Comparison of ENCODE assay signal across 22 mouse cellular contexts in the genomic region with DNA sequence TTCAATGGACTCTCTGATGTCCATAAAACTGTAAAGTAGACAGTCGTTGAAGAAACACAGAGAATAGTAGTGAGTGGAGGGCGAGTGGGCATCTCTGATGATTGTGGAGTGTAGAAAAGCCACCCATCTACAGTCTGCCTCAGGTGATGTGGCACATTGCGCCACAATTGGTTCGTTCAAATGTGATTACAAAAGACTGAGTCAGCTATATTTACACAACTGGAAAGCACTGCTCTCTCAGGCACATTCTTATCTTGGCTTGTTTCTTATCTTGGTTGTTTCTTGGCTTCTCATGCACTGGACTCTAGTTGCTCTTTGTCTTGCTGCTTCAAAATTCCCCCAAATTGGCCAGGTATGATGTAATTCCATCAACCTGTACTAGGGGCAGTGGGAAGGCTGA. TPM values are rescaled to one million over a fixed set of nuclear protein-coding genes. Genes with fewer than 3 reads are reported as not detected.
DNase-seq lines count a peak whose midpoint lies in the region; ATAC-seq and TF ChIP-seq lines count a peak whose summit lies in the region.
"Had no signal": no experiment of that assay in that cellular context is flagged by ENCODE, and none has a peak within 500 bp of the region (broad histone marks: within the 10 kb centered on the region; RNA-seq: fewer than 3 reads in every experiment).

No protein-coding gene starts in this region.

- H3K9me3 ChIP-seq in intestine, embryonic 15.5 days, result no peaks in the 10 kb centered on the region
- H3K9me3 ChIP-seq: forebrain, embryonic 15.5 days; liver, embryonic 15.5 days; neural tube, embryonic 13.5 days had no signal

- peak overlapping the region; percentile 10; the same call in 1 of the 2 replicates for H3K27ac ChIP-seq in spleen, adult 2 months (ENCODE audit: insufficient read depth, low read length)
- H3K27ac ChIP-seq in intestine, embryonic 15.5 days, result no peak overlapping the region
- H3K27ac ChIP-seq: forebrain, embryonic 15.5 days; liver, embryonic 15.5 days; neural tube, embryonic 13.5 days had no signal

- ATAC-seq in intestine, embryonic 15.5 days, result peak; percentile 36
- peak; percentile 11; the same call in 1 of the 2 replicates for ATAC-seq in megakaryocyte, adult 5-6 weeks (ENCODE audit: poor library complexity, severe bottlenecking)
- ATAC-seq: forebrain, embryonic 15.5 days had no signal

- intact Hi-C loops in left cerebral cortex, postnatal 10 days (cut with DNase I), result no loop called here

- H3K4me3 ChIP-seq in spleen, adult 2 months (ENCODE audit: extremely low read depth, insufficient read depth, insufficient read length), result no peak overlapping the region
- no peak overlapping the region for H3K4me3 ChIP-seq in intestine, embryonic 15.5 days (replicated peaks)
- H3K4me3 ChIP-seq: erythroblast, embryonic 14.5 days; forebrain, embryonic 15.5 days; liver, embryonic 15.5 days; neural tube, embryonic 13.5 days had no signal

- TF ChIP-seq CTCF in spleen, adult 2 months (IDR thresholded peaks at IDR 0.05; ENCODE audit: extremely low read depth, insufficient read depth, insufficient read length, insufficient replicate concordance), result no peak

- peaks cover 14% of the 10 kb centered on the region for H3K4me1 ChIP-seq in spleen, adult 2 months (ENCODE audit: control insufficient read depth, insufficient read depth, insufficient read length)
- peaks cover 4% of the 10 kb centered on the region; the same call in 1 of the 2 replicates for H3K4me1 ChIP-seq in intestine, embryonic 15.5 days (replicated peaks)

- H3K4me2 ChIP-seq in intestine, embryonic 15.5 days (replicated peaks), result no peak overlapping the region
- H3K4me2 ChIP-seq: forebrain, embryonic 15.5 days; neural tube, embryonic 13.5 days had no signal

- TF ChIP-seq POLR2A in spleen, adult 2 months (IDR thresholded peaks at IDR 0.05; ENCODE audit: low read depth, low read length), result no peak

- H3K9ac ChIP-seq in intestine, embryonic 15.5 days, result no peak overlapping the region
- H3K9ac ChIP-seq: forebrain, embryonic 15.5 days; liver, embryonic 15.5 days; neural tube, embryonic 13.5 days had no signal

- WGBS in spleen, adult 2 months, result 69% methylated on average over 4 of the region's 4 CpGs
- WGBS in intestine, embryonic 15.5 days, result 66% methylated on average over 4 of the region's 4 CpGs

- DNase-seq in spleen, adult 2 months (ENCODE audit: low read depth in 1 of 2, low spot score in 2 of 2), result no peak
- no peak for DNase-seq in spleen, postnatal 4 days (ENCODE audit: low spot score in 2 of 2)
- DNase-seq in cerebellum, postnatal 36 days, result no peak
- DNase-seq in left cerebral cortex, postnatal 10 days (ENCODE audit: extremely low spot score in 1 of 2, low spot score in 2 of 2), result no peak
- no peak for DNase-seq in gastrocnemius, postnatal 25 days
- DNase-seq: adrenal gland, postnatal 14 days; cerebellum, adult 11-12 months; cerebellum, postnatal 25 days; heart, adult 18-20 months; kidney, adult 9 months; kidney, postnatal 4 days; layer of hippocampus, postnatal 36 days; right cerebral cortex, postnatal 14 days had no signal

- no peaks in the 10 kb centered on the region for H3K36me3 ChIP-seq in spleen, adult 2 months (ENCODE audit: control insufficient read depth, insufficient read depth, low read length)
- no peaks in the 10 kb centered on the region for H3K36me3 ChIP-seq in intestine, embryonic 15.5 days
- H3K36me3 ChIP-seq: forebrain, embryonic 15.5 days; liver, embryonic 15.5 days; neural tube, embryonic 13.5 days had no signal

- H3K27me3 ChIP-seq in spleen, adult 2 months (ENCODE audit: control insufficient read depth, insufficient read depth, low read length), result no peaks in the 10 kb centered on the region
- H3K27me3 ChIP-seq in intestine, embryonic 15.5 days (replicated peaks), result no peaks in the 10 kb centered on the region
- H3K27me3 ChIP-seq: forebrain, embryonic 15.5 days; liver, embryonic 15.5 days; neural tube, embryonic 13.5 days had no signal

RNA-seq across cellular contexts. Expression of a gene that starts 9.4 kb away (rescaled TPM):
- polyA plus RNA-seq in spleen, adult 2 months (2012; rRNA removed), result 0.62 and 1.7 TPM in 2 replicates
- 1.2 TPM in 2 replicates for polyA plus RNA-seq in intestine, embryonic 15.5 days (2015; fragmentation: Nextera tagmentation; extraction: Ambion mirVana)
- total RNA-seq in megakaryocyte, adult 5-6 weeks (2015), result 4.5 and 11.2 TPM in 2 replicates
- 2.6 and 3.6 TPM in 2 replicates for total RNA-seq in megakaryocyte, adult 5-6 weeks (2017)
- total RNA-seq in left cerebral cortex, postnatal 10 days (2021), result not detected
- not detected for total RNA-seq in gastrocnemius, postnatal 25 days (2021)
- total RNA-seq: adrenal gland, postnatal 14 days; layer of hippocampus, postnatal 36 days had no signal
- polyA plus RNA-seq: embryonic facial prominence, embryonic 11.5 days; forebrain, embryonic 15.5 days; heart, embryonic 14.5 days; limb, embryonic 11.5 days; neural tube, embryonic 13.5 days had no signal

RNA-seq across cellular contexts. Expression of a gene that starts 9.5 kb away (rescaled TPM):
- 0.23 and 0.53 TPM in 2 replicates for polyA plus RNA-seq in spleen, adult 2 months (2012; rRNA removed)
- polyA plus RNA-seq in intestine, embryonic 15.5 days (2015; fragmentation: Nextera tagmentation; extraction: Ambion mirVana), result not detected in 2 replicates
- 2.7 TPM in 1 of 2 replicates, not detected in the other for total RNA-seq in megakaryocyte, adult 5-6 weeks (2015)
- 3.4 TPM in 1 of 2 replicates, not detected in the other for total RNA-seq in megakaryocyte, adult 5-6 weeks (2017)
- not detected for total RNA-seq in left cerebral cortex, postnatal 10 days (2021)
- not detected for total RNA-seq in gastrocnemius, postnatal 25 days (2021)
- total RNA-seq: adrenal gland, postnatal 14 days; heart, adult 18-20 months; layer of hippocampus, postnatal 36 days had no signal
- polyA plus RNA-seq: embryonic facial prominence, embryonic 11.5 days; erythroblast, embryonic 14.5 days; forebrain, embryonic 15.5 days; heart, embryonic 14.5 days; limb, embryonic 11.5 days; liver, embryonic 15.5 days; neural tube, embryonic 13.5 days had no signal

RNA-seq across cellular contexts. Expression of a gene that starts 46.6 kb away (rescaled TPM):
- 3.0 and 8.5 TPM in 2 replicates for polyA plus RNA-seq in spleen, adult 2 months (2012; rRNA removed)
- 0.30 and 0.34 TPM in 2 replicates for polyA plus RNA-seq in intestine, embryonic 15.5 days (2015; fragmentation: Nextera tagmentation; extraction: Ambion mirVana)
- 4.7 and 10.0 TPM in 2 replicates for total RNA-seq in megakaryocyte, adult 5-6 weeks (2015)
- 6.8 and 8.4 TPM in 2 replicates for total RNA-seq in megakaryocyte, adult 5-6 weeks (2017)
- total RNA-seq in left cerebral cortex, postnatal 10 days (2021), result not detected
- not detected for total RNA-seq in gastrocnemius, postnatal 25 days (2021)
- total RNA-seq: heart, adult 18-20 months; layer of hippocampus, postnatal 36 days had no signal
- polyA plus RNA-seq: embryonic facial prominence, embryonic 11.5 days; erythroblast, embryonic 14.5 days; forebrain, embryonic 15.5 days; heart, embryonic 14.5 days; limb, embryonic 11.5 days had no signal

RNA-seq across cellular contexts. Expression of a gene that starts 51.8 kb away (rescaled TPM):
- 5.0 and 9.6 TPM in 2 replicates for polyA plus RNA-seq in spleen, adult 2 months (2012; rRNA removed)
- 0.19 and 0.21 TPM in 2 replicates for polyA plus RNA-seq in intestine, embryonic 15.5 days (2015; fragmentation: Nextera tagmentation; extraction: Ambion mirVana)
- total RNA-seq in megakaryocyte, adult 5-6 weeks (2015), result 34.3 and 38.5 TPM in 2 replicates
- 58.0 and 59.7 TPM in 2 replicates for total RNA-seq in megakaryocyte, adult 5-6 weeks (2017)
- total RNA-seq in left cerebral cortex, postnatal 10 days (2021), result not detected
- not detected for total RNA-seq in gastrocnemius, postnatal 25 days (2021)
- total RNA-seq: layer of hippocampus, postnatal 36 days had no signal
- polyA plus RNA-seq: embryonic facial prominence, embryonic 11.5 days; erythroblast, embryonic 14.5 days; forebrain, embryonic 15.5 days; limb, embryonic 11.5 days; neural tube, embryonic 13.5 days had no signal

RNA-seq across cellular contexts. Expression of a gene that starts 55.4 kb away (rescaled TPM):
- 16.3 and 22.9 TPM in 2 replicates for polyA plus RNA-seq in spleen, adult 2 months (2012; rRNA removed)
- 1.7 and 1.9 TPM in 2 replicates for polyA plus RNA-seq in intestine, embryonic 15.5 days (2015; fragmentation: Nextera tagmentation; extraction: Ambion mirVana)
- 154 and 164 TPM in 2 replicates for total RNA-seq in megakaryocyte, adult 5-6 weeks (2015)
- 141 and 149 TPM in 2 replicates for total RNA-seq in megakaryocyte, adult 5-6 weeks (2017)
- total RNA-seq in left cerebral cortex, postnatal 10 days (2021), result 1 to 10 TPM; 1.5 to 1.7 TPM
- total RNA-seq in gastrocnemius, postnatal 25 days (2021), result under 1 TPM in 1 of 2 experiments, not detected in 1; 0.27 TPM
- polyA plus RNA-seq: erythroblast, embryonic 14.5 days had no signal

Comparison
In these comparisons a context has a peak if more than half of its experiments do, and no peak if none do; other contexts are left out.
1. RNA of a gene that starts 46.6 kb away (total RNA-seq): 4.7 to 10.0 TPM in megakaryocyte, adult 5-6 weeks; not detected in left cerebral cortex, postnatal 10 days and not detected in gastrocnemius, postnatal 25 days; every median in the first group is over 4 times any median in the second.